Mouse (Mus musculus) lung, adult 2 months (tissue): ENCODE measurements around the gene Cdh20. TPM values are rescaled to one million over a fixed set of nuclear protein-coding genes. Genes with fewer than 3 reads are reported as not detected.

Source experiments
- DNase-seq: peaks from one replicate; pipeline ENCODE4 v3.0.0; 2022
- H3K4me1 ChIP-seq: fragments of 200-500 bp; 2 replicates; pipeline ENCODE4 v1.6.1; 2011; ENCODE audit warnings: low read length; ENCODE audit not compliant: control insufficient read depth, insufficient read depth
- H3K4me3 ChIP-seq: fragments of 200-500 bp; replicated peaks from 2 replicates; pipeline ENCODE3; 2011; ENCODE audit warnings: low read depth, mild to moderate bottlenecking, control low read depth, low read length; ENCODE audit errors: extremely low read depth
- CTCF ChIP-seq: fragments of 200-500 bp; IDR thresholded peaks from 2 replicates; pipeline ENCODE4 v1.5.1; 2011; ENCODE audit warnings: mild to moderate bottlenecking, low read length, control low read depth; ENCODE audit not compliant: insufficient read depth
- POLR2A ChIP-seq: fragments of 200-500 bp; IDR thresholded peaks from 2 replicates; pipeline ENCODE4 v1.6.1; 2011; ENCODE audit warnings: low read depth, mild to moderate bottlenecking, control low read depth, low read length, borderline replicate concordance; ENCODE audit errors: extremely low read depth
- WGBS: fragments of 180-500 bp; shearing (Covaris S2); methylation state at CpG from one replicate; pipeline ENCODE4 v1.1.7; 2018; 5-methylcytosine and 5-hydroxymethylcytosine counted together
- polyA plus RNA-seq: library from polyadenylated mRNA; depleted of rRNA; stranded (reverse); fragments of >200 nt; gene quantifications from 2 replicates; pipeline ENCODE4 v1.2.3, GENCODE M21; 2012; rRNA removed

Cdh20 gene
- polyA plus RNA-seq, result 0.08 and 0.09 TPM in 2 replicates

DNA sequence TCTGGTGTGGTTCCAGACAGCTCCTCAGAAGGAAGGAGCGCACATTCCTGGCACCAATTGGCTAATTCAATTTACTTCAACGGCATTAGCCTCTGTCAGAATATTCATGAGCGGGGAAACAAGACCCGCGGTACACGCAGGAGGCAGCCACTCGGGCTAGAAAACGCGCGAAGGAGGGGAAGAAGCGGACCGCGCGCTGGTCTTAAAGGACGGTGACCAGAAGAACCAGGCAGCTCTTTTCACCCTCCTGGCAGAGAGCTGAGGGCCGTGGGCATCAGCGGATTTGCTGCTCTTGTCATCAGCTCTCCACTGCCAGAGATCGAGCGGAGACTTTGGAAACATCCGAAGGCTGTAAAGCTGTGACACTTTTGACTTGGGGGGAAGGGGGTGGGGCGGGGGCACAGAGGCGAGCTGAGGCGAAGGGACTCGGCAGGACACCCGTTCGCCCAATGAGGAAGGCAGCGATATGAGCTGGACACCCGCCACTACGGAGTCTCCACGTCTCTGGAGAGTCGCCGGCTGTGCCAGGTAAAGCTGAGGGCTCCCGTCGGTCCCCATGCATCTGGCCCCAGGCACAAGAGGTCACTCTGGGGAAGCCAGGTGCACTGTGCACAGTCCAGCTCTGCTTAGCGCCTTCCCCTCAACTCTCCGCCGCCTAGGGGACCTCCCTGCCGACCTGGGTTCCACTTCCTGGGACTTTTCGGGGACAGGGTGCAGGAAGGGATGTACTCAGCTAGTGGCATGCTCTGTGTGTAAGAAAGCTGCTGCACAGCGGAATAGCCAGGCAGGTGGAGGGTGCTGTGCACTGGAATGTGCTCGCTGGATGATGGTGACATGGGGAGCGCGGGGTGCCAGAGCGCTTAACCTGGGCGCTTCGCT is at the start of gene Cdh20:
Cdh20 (plus strand) TSS at position 159 of the 879 bp plus-strand sequence.
- Histone ChIP-seq H3K4me3 (no peak within 1 kb of the TSS), H3K4me1 (peaks cover 2% of the 10 kb centered on the region; the same call in 1 of the 2 replicates)
- 2% methylated on average over 46 of the region's 46 CpGs for WGBS
- TF ChIP-seq POLR2A, result no peak
- no peak for TF ChIP-seq CTCF
- no peak for DNase-seq

DNA sequence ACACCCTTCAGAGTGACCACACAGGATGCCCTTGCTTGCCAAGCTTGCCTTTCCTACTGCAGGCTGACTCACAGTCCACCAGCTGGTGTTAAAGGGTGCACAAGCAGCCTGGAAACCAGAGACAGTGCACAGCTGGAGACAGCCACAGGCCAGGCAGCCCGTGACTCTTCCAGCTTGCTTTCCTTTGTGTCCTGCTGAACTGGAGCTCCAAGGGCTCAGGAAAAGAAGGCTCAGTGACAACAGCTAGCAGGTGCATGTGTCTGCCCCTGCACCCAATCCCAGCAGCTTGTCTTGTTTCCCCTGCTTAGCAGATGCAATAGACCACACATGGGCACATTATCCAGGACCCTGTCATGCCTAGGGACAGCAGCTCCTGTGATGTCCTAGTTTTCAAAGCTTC is 21.5 kb upstream of the Cdh20 start:
- no peak for TF ChIP-seq POLR2A
- no peak for TF ChIP-seq CTCF
- H3K4me1 ChIP-seq, result no peaks in the 10 kb centered on the region
- no peak for DNase-seq
- WGBS, result 7% methylated on average over 1 of the region's 1 CpGs
- H3K4me3 ChIP-seq, result no peak overlapping the region

DNA sequence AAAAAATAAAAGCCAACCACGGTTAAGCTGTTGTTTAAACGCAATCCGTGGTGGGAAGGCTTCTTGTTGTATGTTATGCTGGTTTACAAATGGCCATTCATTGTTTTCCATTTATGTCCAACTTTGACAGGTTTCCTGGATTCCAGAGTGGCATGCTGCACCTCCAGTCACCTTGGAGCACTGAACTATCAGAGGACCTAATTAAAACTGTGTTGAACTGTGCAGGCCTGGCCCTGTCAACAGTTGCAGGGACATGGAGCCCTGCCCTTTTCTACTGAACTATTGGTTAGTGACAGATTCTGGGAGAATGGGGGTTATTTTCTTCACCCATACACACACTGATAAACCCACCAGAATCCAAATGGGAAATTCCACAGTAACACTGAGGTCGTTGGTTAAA is 20.9 kb upstream of the Cdh20 start:
- no peak for DNase-seq
- Histone ChIP-seq H3K4me1 (no peaks in the 10 kb centered on the region), H3K4me3 (no peak overlapping the region)
- WGBS, result 56% methylated on average over 4 of the region's 4 CpGs
- TF ChIP-seq POLR2A, result no peak
- no peak for TF ChIP-seq CTCF

DNA sequence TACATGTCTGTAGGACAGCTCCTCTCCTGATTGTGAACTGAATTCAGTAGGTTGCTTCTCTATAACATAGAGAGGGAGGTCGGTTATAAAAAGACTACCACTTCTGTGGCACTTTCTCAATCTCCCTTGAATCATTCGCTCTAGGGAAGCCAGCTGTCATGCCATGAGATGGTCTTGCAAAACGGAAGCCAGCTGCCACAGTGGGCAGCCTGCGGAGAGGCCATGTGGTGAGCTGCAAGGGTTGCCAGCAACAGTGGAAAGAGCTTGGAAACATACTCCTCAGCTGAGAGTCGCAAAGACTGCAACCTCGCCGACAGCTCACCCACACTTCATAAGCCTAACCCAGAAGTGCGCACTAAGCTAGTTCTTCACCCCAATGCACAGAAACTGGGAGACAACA is 13.8 kb upstream of the Cdh20 start:
- no peak for TF ChIP-seq CTCF
- no peak for TF ChIP-seq POLR2A
- Histone ChIP-seq H3K4me3 (no peak overlapping the region), H3K4me1 (no peaks in the 10 kb centered on the region)
- 59% methylated on average over 8 of the region's 8 CpGs for WGBS
- no peak for DNase-seq

DNA sequence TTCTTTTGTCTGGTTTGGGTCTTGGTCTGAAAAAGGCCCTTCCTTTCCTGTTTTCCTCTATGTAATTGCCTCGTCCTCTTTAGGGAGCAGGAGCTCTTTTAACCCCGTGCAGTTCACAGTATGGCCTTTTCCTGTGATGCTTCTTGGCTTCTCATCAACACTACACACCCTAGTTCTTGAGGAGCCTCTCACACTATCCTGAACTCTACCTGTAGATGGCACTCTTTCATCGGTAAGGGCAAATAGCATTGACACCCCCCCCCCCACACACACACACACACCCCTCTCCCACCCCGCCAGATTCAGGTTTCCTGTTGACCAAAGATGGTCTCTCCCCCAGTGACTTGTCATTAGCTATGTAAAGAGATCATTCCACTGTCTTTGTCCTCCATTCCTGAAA is 12.4 kb upstream of the Cdh20 start:
- Histone ChIP-seq H3K4me1 (no peaks in the 10 kb centered on the region), H3K4me3 (no peak overlapping the region)
- no peak for DNase-seq
- 40% methylated on average over 4 of the region's 4 CpGs for WGBS
- no peak for TF ChIP-seq CTCF
- no peak for TF ChIP-seq POLR2A

DNA sequence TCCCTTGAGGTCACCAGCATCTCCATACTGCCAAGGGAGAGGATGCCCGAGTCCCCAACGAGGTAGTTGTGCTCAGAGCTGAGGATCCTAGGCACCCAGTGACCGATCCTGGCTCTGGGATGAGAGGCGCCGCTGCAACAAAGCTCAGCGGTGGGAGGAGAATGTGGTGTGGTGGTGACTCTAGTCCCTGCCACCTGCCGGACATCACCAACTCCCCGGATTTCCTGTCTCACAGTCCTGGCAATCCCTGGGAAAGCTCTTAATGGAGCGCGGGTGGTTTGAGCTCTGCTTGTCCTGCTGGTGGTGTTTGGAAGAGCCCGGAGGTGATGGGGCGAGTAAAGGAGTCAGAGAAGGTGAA is 900 bp downstream of the Cdh20 start:
- no peak for TF ChIP-seq POLR2A
- TF ChIP-seq CTCF, result no peak
- no peak for DNase-seq
- 2% methylated on average over 12 of the region's 12 CpGs for WGBS
- peaks cover 2% of the 10 kb centered on the region; the same call in 1 of the 2 replicates for H3K4me1 ChIP-seq
- no peak overlapping the region for H3K4me3 ChIP-seq

DNA sequence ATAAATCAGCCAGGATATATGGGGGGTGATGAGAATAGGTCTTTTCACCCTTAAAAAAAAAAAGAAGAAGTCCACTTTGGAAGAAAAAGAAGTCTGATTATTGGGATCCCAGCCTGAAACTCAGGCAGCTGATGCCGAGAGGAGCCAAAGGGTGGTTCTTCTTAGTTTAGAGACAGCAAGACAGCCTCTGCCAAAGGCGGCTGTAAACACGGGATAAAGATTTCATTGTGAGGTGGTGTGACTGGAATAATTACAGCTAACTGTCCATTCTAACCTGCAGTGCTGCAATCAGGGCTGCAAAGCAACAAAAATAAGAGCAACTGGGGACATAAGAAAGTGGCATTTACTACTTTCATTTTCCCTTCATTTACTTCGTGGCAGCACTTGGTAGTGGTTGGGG is 3.6 kb downstream of the Cdh20 start:
- Histone ChIP-seq H3K4me1 (peaks cover 2% of the 10 kb centered on the region; the same call in 1 of the 2 replicates), H3K4me3 (no peak overlapping the region)
- no peak for TF ChIP-seq POLR2A
- TF ChIP-seq CTCF, result no peak
- DNase-seq, result no peak
- 58% methylated on average over 4 of the region's 4 CpGs for WGBS

DNA sequence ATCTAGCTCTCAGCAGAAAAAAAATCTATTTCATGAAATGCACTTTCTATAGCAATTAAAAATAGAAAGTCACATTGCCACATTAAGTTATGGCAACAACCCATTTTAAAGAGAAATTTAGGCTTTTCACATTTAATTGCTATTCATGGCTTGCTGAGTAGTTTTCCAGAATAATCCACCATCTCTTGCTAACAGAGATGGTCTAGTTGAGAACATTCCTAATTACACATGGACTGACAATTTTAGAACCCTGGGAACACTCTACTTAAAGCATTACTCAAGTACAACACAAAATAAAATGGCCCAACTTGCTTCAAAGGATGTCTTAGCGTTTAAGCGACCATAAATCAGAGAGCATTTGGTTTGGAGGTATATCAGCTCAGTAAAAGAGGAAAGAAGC is 4.9 kb downstream of the Cdh20 start:
- DNase-seq, result no peak
- Histone ChIP-seq H3K4me1 (peaks cover 2% of the 10 kb centered on the region; the same call in 1 of the 2 replicates), H3K4me3 (no peak overlapping the region)
- WGBS, result 89% methylated on average over 2 of the region's 2 CpGs
- TF ChIP-seq CTCF, result no peak
- no peak for TF ChIP-seq POLR2A

DNA sequence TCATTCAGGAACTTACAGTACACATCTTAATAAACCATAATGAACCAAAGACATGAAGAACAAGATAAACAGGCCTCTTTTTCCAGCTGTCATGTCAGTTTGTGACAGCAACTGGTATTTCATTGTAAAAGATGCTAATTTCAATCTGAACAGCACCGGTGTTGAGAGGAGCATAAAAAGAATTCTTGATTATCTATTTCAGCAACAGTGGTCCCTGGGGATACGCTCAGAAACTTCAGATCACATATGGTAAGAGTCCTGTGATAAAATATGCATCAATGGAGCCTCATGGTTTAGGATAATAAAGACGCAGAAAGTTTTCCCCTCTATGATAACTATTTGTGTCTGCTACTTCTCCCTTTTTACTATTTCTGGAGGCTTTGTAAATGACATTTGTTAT is 25.2 kb downstream of the Cdh20 start:
- TF ChIP-seq CTCF, result no peak
- TF ChIP-seq POLR2A, result no peak
- WGBS, result 74% methylated on average over 3 of the region's 3 CpGs
- Histone ChIP-seq H3K4me3 (no peak overlapping the region), H3K4me1 (no peaks in the 10 kb centered on the region)
- DNase-seq, result no peak

DNA sequence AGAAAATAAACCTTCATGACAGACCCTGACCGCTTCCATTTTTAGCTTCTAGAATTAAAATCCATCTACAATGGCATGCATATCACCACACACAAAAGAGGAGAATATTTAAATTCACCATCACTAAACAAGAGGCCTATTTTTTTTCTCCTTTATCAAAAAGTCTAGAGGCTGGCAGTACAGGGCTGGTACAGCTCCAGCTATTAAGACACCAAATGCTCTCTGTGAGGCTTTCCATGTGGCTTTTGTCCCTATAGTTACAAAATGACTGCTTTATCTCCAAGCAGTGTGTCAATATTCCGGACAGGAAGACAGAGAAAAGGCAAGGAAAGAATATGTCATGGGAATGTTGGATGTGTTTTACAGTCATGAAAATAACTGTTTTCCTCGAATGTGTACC is 27.8 kb downstream of the Cdh20 start:
- TF ChIP-seq POLR2A (no peak), CTCF (no peak)
- DNase-seq, result no peak
- Histone ChIP-seq H3K4me3 (no peak overlapping the region), H3K4me1 (no peaks in the 10 kb centered on the region)
- WGBS, result 60% methylated on average over 3 of the region's 3 CpGs
